ENCODE assay signal across 8 mouse cellular contexts in the genomic region with DNA sequence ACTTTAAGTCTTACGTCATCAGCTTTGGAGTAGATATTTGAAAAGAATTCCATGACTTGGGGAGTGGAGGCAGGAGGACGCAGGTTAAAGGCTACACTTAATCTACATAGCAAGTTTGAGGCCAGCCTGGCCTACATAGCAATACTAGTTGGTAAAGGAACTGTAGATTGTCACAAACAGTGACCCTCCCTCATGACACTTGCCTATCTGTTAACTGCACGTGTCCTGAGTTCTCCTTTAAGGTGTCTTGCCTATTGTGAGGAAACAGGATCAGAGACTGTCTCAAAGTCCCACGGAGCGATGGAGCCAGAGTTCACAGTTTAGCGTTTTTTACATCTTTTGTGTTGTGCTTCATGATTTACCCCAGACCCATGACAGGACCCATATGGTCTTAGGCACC. TPM values are rescaled to one million over a fixed set of nuclear protein-coding genes. Genes with fewer than 3 reads are reported as not detected.
A peak's percentile ranks its signal among the peaks of the same experiment; 100 is the strongest.
DNase-seq lines count a peak whose midpoint lies in the region; ATAC-seq lines count a peak whose summit lies in the region.

No protein-coding gene starts in this region.

- no peaks in the 10 kb centered on the region for H3K9me3 ChIP-seq in heart, embryonic 15.5 days (replicated peaks)
- no peaks in the 10 kb centered on the region for H3K9me3 ChIP-seq in hindbrain, embryonic 14.5 days (ENCODE audit: control insufficient read depth, low read length)
- no peaks in the 10 kb centered on the region for H3K9me3 ChIP-seq in midbrain, embryonic 10.5 days (replicated peaks)

- no peaks in the 10 kb centered on the region for H3K36me3 ChIP-seq in heart, embryonic 15.5 days
- H3K36me3 ChIP-seq in hindbrain, embryonic 14.5 days (replicated peaks; ENCODE audit: control insufficient read depth, insufficient read depth): no peaks in the 10 kb centered on the region
- H3K36me3 ChIP-seq in midbrain, embryonic 10.5 days: no peaks in the 10 kb centered on the region

- H3K4me2 ChIP-seq in heart, embryonic 15.5 days: peak overlapping the region; percentile 83
- peak overlapping the region; percentile 60 for H3K4me2 ChIP-seq in hindbrain, embryonic 14.5 days (replicated peaks)

- H3K27me3 ChIP-seq in heart, embryonic 15.5 days: no peaks in the 10 kb centered on the region
- H3K27me3 ChIP-seq in hindbrain, embryonic 14.5 days (ENCODE audit: control insufficient read depth, insufficient read depth, low read length): no peaks in the 10 kb centered on the region
- peaks cover 14% of the 10 kb centered on the region for H3K27me3 ChIP-seq in midbrain, embryonic 10.5 days (ENCODE audit: low read depth, poor library complexity, severe bottlenecking)

- no peak for DNase-seq in heart, postnatal 4 days
- peak; percentile 56 for DNase-seq in MEL-GATA-1-ER (ENCODE audit: extremely low read depth, low read depth)
- DNase-seq in hindbrain, embryonic 14.5 days (ENCODE audit: low spot score): no peak
- no peak for DNase-seq in midbrain, embryonic 10.5 days (ENCODE audit: low spot score)
- DNase-seq in T-cell, adult 2 months (ENCODE audit: low spot score): no peak
- DNase-seq in lung, postnatal 25 days (ENCODE audit: low spot score): no peak
- no peak for DNase-seq in left cerebral cortex, postnatal 14 days (ENCODE audit: low spot score in 2 of 2)

- H3K4me1 ChIP-seq in heart, embryonic 15.5 days (replicated peaks): peaks cover 24% of the 10 kb centered on the region
- no peaks in the 10 kb centered on the region for H3K4me1 ChIP-seq in hindbrain, embryonic 14.5 days (replicated peaks; ENCODE audit: control insufficient read depth, insufficient read depth, low read length)
- H3K4me1 ChIP-seq in midbrain, embryonic 10.5 days: peaks cover 19% of the 10 kb centered on the region

- peak overlapping the region; percentile 80 for H3K4me3 ChIP-seq in heart, embryonic 15.5 days
- H3K4me3 ChIP-seq in hindbrain, embryonic 14.5 days (replicated peaks; ENCODE audit: low read length): peak overlapping the region; percentile 50
- peak overlapping the region; percentile 76; the same call in 1 of the 2 replicates for H3K4me3 ChIP-seq in midbrain, embryonic 10.5 days

- 71% methylated on average over 6 of the region's 6 CpGs for WGBS in heart, embryonic 15.5 days
- WGBS in hindbrain, embryonic 14.5 days: 83% methylated on average over 6 of the region's 6 CpGs
- 79% methylated on average over 6 of the region's 6 CpGs for WGBS in midbrain, embryonic 10.5 days

- H3K27ac ChIP-seq in heart, embryonic 15.5 days: no peak overlapping the region
- no peak overlapping the region for H3K27ac ChIP-seq in hindbrain, embryonic 14.5 days
- no peak overlapping the region for H3K27ac ChIP-seq in midbrain, embryonic 10.5 days (replicated peaks)

- intact Hi-C loops in left cerebral cortex, postnatal 14 days (cut with DNase I): no loop called here

- H3K9ac ChIP-seq in heart, embryonic 15.5 days: no peak overlapping the region
- no peak overlapping the region for H3K9ac ChIP-seq in hindbrain, embryonic 14.5 days

- ATAC-seq in heart, embryonic 15.5 days (replicated peaks; ENCODE audit: insufficient number of reproducible peaks, insufficient read depth, low FRiP score, low read depth): no peak
- no peak for ATAC-seq in hindbrain, embryonic 14.5 days (ENCODE audit: low FRiP score)

RNA-seq across cellular contexts. Expression of a gene that starts 0.7 kb away (rescaled TPM):
- 68.5 and 87.2 TPM in 2 replicates for polyA plus RNA-seq in heart, embryonic 15.5 days (2015; fragmentation: Nextera tagmentation; extraction: Ambion mirVana)
- 10 to 100 TPM; 83.0 to 94.2 TPM for total RNA-seq in heart, postnatal 4 days (2021)
- 13.1 and 16.3 TPM in 2 replicates for polyA plus RNA-seq in hindbrain, embryonic 14.5 days (2014; fragmentation: Nextera tagmentation; extraction: Ambion mirVana)
- 27.5 and 29.1 TPM in 2 replicates for polyA plus RNA-seq in midbrain, embryonic 10.5 days (2016; fragmentation: Nextera tagmentation; extraction: Ambion mirVana)
- 10 to 100 TPM; 17.9 to 23.4 TPM for total RNA-seq in left cerebral cortex, postnatal 14 days (2021)
